Mouse (Mus musculus): ENCODE results near the gene Arfgap3.
"Not testable (repeated sequence)": the region's sequence is repeated elsewhere in the genome, so short reads cannot be mapped to it uniquely, and the experiment has no call there.

Gene Arfgap3

GRCm38 (mm10) chr15:83296050-83296449 lies 54.0 kb downstream of the Arfgap3 start:
- no peak for DNase-seq (ENCODE audit: low read depth, low spot score)

- DNase-seq (ENCODE audit: low read depth, low spot score) = no peak
Measured at GRCm38 (mm10) chr15:83294954-83295353, 55.1 kb downstream of the Arfgap3 start.

- no peak for DNase-seq (ENCODE audit: low read depth, low spot score)
Measured at GRCm38 (mm10) chr15:83293706-83294645, 56.1 kb downstream of the Arfgap3 start.

GRCm38 (mm10) chr15:83293144-83293543 lies 56.9 kb downstream of the Arfgap3 start:
- no peak for DNase-seq (ENCODE audit: low read depth, low spot score)

- DNase-seq (ENCODE audit: low read depth, low spot score) = no peak
Measured at GRCm38 (mm10) chr15:83292261-83293056, 57.6 kb downstream of the Arfgap3 start.

- DNase-seq (ENCODE audit: low read depth, low spot score) = no peak
Measured at GRCm38 (mm10) chr15:83290899-83291298, 59.1 kb downstream of the Arfgap3 start.

- DNase-seq (ENCODE audit: low read depth, low spot score) = no peak
Measured at GRCm38 (mm10) chr15:83284828-83285227, 65.2 kb downstream of the Arfgap3 start.

GRCm38 (mm10) chr15:83282397-83282796 lies 67.7 kb downstream of the Arfgap3 start:
- DNase-seq (ENCODE audit: low read depth, low spot score) = no peak

GRCm38 (mm10) chr15:83281303-83281702 lies 68.7 kb downstream of the Arfgap3 start:
- no peak for DNase-seq (ENCODE audit: low read depth, low spot score)

- no peak for DNase-seq (ENCODE audit: low read depth, low spot score)
Measured at GRCm38 (mm10) chr15:83278579-83278978, 71.5 kb downstream of the Arfgap3 start.

GRCm38 (mm10) chr15:83277451-83277850 lies 72.6 kb downstream of the Arfgap3 start:
- DNase-seq (ENCODE audit: low read depth, low spot score) = peak; percentile 29

- DNase-seq (ENCODE audit: low read depth, low spot score) = not testable (repeated sequence)
Measured at GRCm38 (mm10) chr15:83274237-83274636, 75.8 kb downstream of the Arfgap3 start.

GRCm38 (mm10) chr15:83273017-83273416 lies 77.0 kb downstream of the Arfgap3 start:
- no peak for DNase-seq (ENCODE audit: low read depth, low spot score)

GRCm38 (mm10) chr15:83271221-83271620 lies 78.8 kb downstream of the Arfgap3 start:
- DNase-seq (ENCODE audit: low read depth, low spot score) = not testable (repeated sequence)

GRCm38 (mm10) chr15:83269985-83270384 lies 80.1 kb downstream of the Arfgap3 start:
- not testable (repeated sequence) for DNase-seq (ENCODE audit: low read depth, low spot score)

- DNase-seq (ENCODE audit: low read depth, low spot score) = not testable (repeated sequence)
Measured at GRCm38 (mm10) chr15:83268428-83268827, 81.6 kb downstream of the Arfgap3 start.

GRCm38 (mm10) chr15:83265269-83265668 lies 84.8 kb downstream of the Arfgap3 start:
- no peak for DNase-seq (ENCODE audit: low read depth, low spot score)

GRCm38 (mm10) chr15:83263405-83263804 lies 86.6 kb downstream of the Arfgap3 start:
- DNase-seq (ENCODE audit: low read depth, low spot score) = no peak

GRCm38 (mm10) chr15:83257906-83258305 lies 92.1 kb downstream of the Arfgap3 start:
- DNase-seq (ENCODE audit: low read depth, low spot score) = no peak

GRCm38 (mm10) chr15:83256491-83256890 lies 93.6 kb downstream of the Arfgap3 start:
- DNase-seq (ENCODE audit: low read depth, low spot score) = no peak

GRCm38 (mm10) chr15:83255944-83256343 lies 94.1 kb downstream of the Arfgap3 start:
- no peak for DNase-seq (ENCODE audit: low read depth, low spot score)

- no peak for DNase-seq (ENCODE audit: low read depth, low spot score)
Measured at GRCm38 (mm10) chr15:83255191-83255782, 94.8 kb downstream of the Arfgap3 start.
